Mouse (Mus musculus): ENCODE data around the gene Hexim1.
A peak's percentile ranks its signal among the peaks of the same experiment; 100 is the strongest.

Gene Hexim1

DNA sequence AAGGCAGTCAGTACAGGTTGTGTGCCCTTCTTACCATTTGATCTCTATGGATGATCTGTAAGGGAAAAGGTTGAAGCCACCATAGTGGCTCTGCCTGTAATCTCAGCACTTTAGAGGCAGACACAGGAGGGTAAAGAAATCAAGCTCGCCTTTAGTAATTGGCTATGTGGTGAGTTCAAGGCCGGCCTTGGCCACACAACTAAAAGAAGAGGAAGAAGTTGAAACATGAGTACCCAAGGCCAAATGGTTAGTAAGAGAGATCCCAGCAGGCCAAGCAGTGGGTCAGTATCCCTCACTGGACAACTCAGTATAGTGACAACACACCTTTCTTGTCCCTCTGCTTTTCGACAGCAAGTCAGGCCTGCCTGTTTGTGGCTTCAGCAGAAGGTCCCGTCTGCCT, 33.7 kb downstream of the Hexim1 start:
- DNase-seq (ENCODE audit: low spot score) = no peak

GRCm38 (mm10) chr11:103158621-103159478, 42.8 kb downstream of the Hexim1 start:
- peak; percentile 96 for DNase-seq (ENCODE audit: low spot score)

DNA sequence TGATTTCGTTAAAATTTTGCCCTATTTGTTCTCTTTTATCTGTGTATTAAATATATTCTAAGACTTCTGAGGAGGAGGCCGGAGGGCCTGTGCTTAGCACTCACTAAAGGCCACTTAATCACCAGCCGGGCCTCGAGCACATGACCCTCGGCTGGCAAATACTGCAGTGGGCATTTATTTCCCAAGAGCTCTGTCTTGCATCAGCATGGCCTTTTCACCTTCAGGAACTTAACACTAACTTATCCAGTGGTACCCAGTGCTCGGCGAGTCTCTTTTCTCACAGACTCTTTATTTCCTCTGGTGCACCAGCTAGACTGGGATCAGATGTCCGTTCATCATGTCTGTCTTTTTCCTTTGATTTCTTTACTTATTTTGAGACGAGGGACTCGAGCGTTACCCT, 44.7 kb downstream of the Hexim1 start:
- no peak for DNase-seq (ENCODE audit: low spot score)

GRCm38 (mm10) chr11:103161449-103161848, 45.4 kb downstream of the Hexim1 start:
- DNase-seq (ENCODE audit: low spot score) = no peak

DNA sequence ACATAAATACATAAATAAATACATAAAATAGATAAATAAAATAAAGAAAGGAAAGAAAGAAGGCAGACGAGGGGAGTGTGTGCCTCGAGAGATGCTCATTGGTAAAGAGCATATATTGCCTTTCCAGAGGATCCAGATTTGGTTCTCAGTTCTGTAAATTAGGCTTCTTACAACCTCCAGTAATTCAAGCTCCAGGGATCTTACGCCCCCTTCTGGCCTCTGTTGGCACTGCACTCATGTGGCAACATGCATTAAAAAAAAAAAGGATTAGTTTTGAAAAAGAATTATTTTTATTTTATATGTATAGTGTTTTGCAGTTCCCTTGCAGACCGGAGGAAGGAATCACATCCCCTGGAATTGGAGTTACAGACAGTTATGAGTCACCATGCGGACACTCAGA, 46.1 kb downstream of the Hexim1 start:
- DNase-seq (ENCODE audit: low spot score) = no peak

DNA sequence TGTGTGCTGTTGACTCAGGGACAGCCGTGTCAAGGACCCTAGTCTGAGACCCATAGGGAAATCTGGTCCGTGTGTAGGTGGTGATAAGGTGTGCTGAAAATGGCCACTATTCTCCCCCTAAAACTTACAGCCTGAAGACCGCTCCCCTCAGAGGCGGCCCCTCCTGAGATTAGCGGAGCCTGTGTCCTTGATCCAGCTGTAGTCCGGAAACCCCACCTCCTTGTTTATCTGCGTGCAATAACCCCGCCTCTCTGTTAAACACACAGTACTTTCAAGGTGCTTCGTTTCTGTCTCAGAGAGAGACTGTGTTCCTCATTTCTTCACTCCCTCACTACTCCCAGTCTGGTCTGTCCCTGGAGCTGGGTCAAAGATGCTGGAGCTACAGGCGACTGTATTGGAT, 48.4 kb downstream of the Hexim1 start:
- no peak for DNase-seq (ENCODE audit: low spot score)

DNA sequence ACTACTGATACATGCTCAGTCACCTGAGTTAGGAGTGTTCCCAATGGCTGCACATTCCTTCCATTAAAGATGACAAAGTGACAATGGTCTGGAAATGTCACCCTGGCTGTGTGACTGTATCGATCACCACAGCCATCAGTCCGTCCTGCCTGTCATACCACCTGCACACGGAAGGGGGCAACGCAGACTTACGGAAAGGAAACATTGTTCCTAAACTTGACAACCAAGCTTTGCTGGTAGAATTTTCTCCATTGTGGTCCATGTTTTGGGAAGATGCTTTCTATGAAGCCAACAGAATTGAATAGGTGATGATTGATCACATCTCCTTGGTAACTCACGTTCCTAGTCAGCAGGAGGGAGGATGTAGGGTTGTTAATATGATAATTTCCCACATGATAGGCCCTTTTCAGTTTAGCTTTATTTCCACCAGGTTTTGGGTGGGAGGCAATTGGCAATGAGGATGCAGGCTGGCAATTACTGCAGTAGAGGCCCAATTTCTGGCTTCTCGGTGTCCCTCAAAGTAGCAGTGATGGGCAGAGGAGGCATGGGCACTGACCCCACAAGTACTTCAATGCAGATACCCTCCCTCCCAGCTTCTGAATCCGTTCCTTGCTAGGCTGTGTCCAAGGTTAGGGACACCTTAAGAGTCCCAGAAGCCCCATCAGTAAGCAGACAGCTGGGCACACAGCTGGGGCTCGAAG, 52.8 kb downstream of the Hexim1 start:
- DNase-seq (ENCODE audit: low spot score) = peak; percentile 84

Measured in embryo, embryonic 10 days (tissue).